Mouse (Mus musculus) thymus, adult 2 months (tissue): ENCODE data around the gene Rassf7. TPM values are rescaled to one million over a fixed set of nuclear protein-coding genes. Genes with fewer than 3 reads are reported as not detected.

Experiments used
- DNase-seq: peaks from one replicate; pipeline ENCODE4 v3.0.0; 2021
- H3K27ac ChIP-seq: fragments of 200-500 bp; 2 replicates; pipeline ENCODE4 v1.5.1; 2012; ENCODE audit warnings: low read length, control low read depth; ENCODE audit not compliant: control insufficient read depth, insufficient read depth
- H3K27me3 ChIP-seq: fragments of 200-500 bp; 2 replicates; pipeline ENCODE4 v1.6.1; 2012; ENCODE audit warnings: mild to moderate bottlenecking, low read length, moderate library complexity, mixed read lengths; ENCODE audit not compliant: control insufficient read depth, insufficient read depth
- H3K36me3 ChIP-seq: fragments of 200-500 bp; 2 replicates; pipeline ENCODE4 v1.6.1; 2012; ENCODE audit warnings: mild to moderate bottlenecking, low read length, moderate library complexity; ENCODE audit not compliant: control insufficient read depth, insufficient read depth
- H3K4me1 ChIP-seq: fragments of 200-500 bp; replicated peaks from 2 replicates; pipeline ENCODE4 v1.6.1; 2012; ENCODE audit warnings: low read length; ENCODE audit not compliant: control insufficient read depth, insufficient read depth
- H3K4me3 ChIP-seq: fragments of 200-500 bp; 2 replicates; pipeline ENCODE4 v1.5.1; 2012; ENCODE audit warnings: mild to moderate bottlenecking, low read length, control low read depth, moderate library complexity; ENCODE audit not compliant: control insufficient read depth, insufficient read depth
- CTCF ChIP-seq: fragments of 200-500 bp; IDR thresholded peaks from 2 replicates; pipeline ENCODE4 v1.5.1; 2012; ENCODE audit warnings: mild to moderate bottlenecking, control low read depth, low read length, moderate library complexity, borderline replicate concordance; ENCODE audit not compliant: control insufficient read depth, poor library complexity, insufficient read depth; ENCODE audit errors: extremely low read depth
- POLR2A ChIP-seq: fragments of 200-500 bp; IDR thresholded peaks from 2 replicates; pipeline ENCODE4 v1.6.1; 2012; ENCODE audit warnings: mild to moderate bottlenecking, low read length, control low read depth, moderate library complexity; ENCODE audit not compliant: control insufficient read depth, poor library complexity, insufficient read depth; ENCODE audit errors: extremely low read depth
- WGBS: fragments of 180-500 bp; shearing (Covaris S2); methylation state at CpG from one replicate; pipeline ENCODE4 v1.1.7; 2018; 5-methylcytosine and 5-hydroxymethylcytosine counted together
- polyA plus RNA-seq: library from polyadenylated mRNA; depleted of rRNA; stranded (reverse); fragments of >200 nt; gene quantifications from 2 replicates; pipeline ENCODE4 v1.2.3, GENCODE M21; 2012

The Rassf7 gene
- polyA plus RNA-seq, 1 experiment = 29.8 TPM

DNA sequence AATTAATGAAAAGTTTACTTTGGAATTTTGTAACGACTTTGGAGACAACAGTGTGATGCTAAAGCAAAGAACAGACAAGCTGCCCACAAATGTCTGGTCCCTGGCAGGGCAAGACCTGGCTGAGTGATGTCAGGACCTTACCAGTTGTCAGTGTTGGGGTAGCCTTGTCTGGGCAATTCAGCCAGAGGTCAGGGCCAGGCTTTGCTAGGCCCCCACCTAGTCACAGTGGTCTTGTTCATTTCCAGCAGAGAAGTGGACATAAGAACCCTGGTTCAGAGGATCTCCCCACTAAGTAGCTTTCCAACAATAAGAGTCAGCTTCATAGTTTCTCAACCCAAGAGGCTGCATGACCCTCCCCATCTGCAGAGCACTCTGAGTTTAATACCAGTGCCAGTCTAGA, 4.7 kb downstream of the Rassf7 start:
- TF ChIP-seq CTCF = no peak
- TF ChIP-seq POLR2A = no peak
- WGBS = 86% methylated on average over 1 of the region's 1 CpGs
- no peak overlapping the region for H3K27ac ChIP-seq
- DNase-seq = no peak
- H3K36me3 ChIP-seq = no peaks in the 10 kb centered on the region
- H3K4me1 ChIP-seq = peaks cover 20% of the 10 kb centered on the region
- no peaks in the 10 kb centered on the region for H3K27me3 ChIP-seq
- H3K4me3 ChIP-seq = no peak overlapping the region

DNA sequence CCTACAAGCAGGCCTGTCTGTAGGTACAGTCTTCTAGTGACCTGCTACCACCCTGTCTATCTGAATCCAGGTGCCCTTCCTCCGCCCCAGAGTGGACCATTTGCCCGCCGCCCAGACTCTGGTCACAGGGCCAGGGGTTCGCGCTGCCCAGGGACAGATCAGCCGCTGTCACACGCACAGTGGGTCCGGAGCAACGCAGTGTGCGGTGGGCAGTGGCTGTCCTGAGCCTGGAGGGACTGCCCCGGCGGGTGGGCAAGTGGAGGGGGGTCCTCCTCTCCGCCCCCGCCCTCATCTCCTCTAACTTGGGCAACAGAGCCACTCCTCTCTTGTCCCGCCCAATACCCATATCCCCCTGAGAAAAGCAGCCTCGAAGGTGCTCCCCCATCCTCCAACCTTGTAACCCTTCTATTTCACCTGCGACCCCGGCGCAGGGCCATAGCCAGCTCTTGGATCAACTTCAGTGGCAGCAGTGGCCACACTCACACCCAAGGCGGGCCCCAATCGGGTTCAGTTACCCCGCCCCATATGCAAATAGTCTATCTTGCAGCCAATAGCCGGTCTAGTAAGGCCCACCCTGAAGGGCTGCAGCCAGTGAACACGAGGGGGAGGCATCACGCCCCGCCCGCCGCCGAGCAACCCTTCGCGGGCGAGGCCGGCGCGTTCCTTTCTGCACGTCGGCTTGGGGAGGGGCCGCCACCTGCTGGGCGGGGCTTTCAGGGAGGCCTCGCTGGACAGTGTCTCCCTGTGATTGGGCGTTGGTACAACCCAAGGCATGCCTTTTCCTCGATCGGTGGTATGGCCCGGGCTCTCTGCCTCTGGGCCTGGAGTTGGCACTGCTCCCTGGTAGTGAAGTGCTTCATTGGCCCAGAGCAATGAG, 5.8 kb downstream of the Rassf7 start:
- Histone ChIP-seq H3K27ac (no peak overlapping the region), H3K4me3 (peak overlapping the region; percentile 24), H3K4me1 (peaks cover 16% of the 10 kb centered on the region), H3K36me3 (no peaks in the 10 kb centered on the region), H3K27me3 (no peaks in the 10 kb centered on the region)
- peak; percentile 90 for DNase-seq
- WGBS = 26% methylated on average over 44 of the region's 44 CpGs
- TF ChIP-seq CTCF (peak; percentile 54; the same call in 1 of the 2 replicates), POLR2A (no peak)

DNA sequence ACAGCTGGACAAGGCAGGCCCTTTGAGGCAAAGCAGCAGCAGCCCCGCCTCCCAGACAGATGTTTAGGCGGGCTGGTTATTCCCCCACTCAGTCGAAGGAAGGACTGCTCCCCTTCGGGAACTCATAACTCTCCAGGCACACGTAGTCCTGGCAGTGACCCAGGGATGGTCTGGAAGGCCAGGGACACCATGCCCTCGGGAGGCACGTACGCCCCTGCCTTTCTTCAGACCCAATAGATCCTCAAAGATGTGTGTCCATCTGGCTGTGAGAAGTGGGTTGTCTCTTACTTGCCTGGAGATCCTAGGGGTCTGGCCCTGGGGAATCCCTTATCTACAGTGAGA, 6.4 kb downstream of the Rassf7 start:
- H3K27ac ChIP-seq = no peak overlapping the region
- 20% methylated on average over 8 of the region's 8 CpGs for WGBS
- peak overlapping the region; percentile 24 for H3K4me3 ChIP-seq
- TF ChIP-seq POLR2A (no peak), CTCF (no peak)
- no peaks in the 10 kb centered on the region for H3K36me3 ChIP-seq
- no peak for DNase-seq
- H3K27me3 ChIP-seq = no peaks in the 10 kb centered on the region
- H3K4me1 ChIP-seq = peaks cover 14% of the 10 kb centered on the region

DNA sequence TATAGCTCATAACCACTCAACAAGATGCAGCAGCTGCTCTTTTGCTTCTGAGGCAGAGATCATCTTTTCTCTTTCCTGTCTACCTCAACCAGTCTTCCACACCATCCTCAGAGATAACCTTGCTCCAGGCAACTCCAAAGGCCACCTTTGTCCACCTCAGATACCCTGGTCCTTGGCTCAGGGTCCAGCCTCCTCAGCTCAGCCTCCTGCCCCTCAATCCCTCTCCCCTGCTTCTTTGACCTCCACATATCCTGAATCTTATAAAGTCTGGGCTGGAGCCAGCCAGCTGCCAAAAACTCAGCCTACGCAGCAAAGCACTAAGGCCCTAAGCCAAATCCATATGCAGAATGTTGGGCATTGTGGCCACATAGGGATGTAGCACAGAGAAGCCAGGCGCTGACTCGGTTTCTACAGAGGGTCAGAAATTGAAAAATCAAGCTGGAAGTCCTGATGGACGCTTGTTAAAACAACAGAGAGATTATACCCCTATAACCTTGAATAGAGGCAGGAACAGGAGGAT, 7.1 kb downstream of the Rassf7 start:
- WGBS = 99% methylated on average over 4 of the region's 4 CpGs
- Histone ChIP-seq H3K27ac (no peak overlapping the region), H3K36me3 (no peaks in the 10 kb centered on the region), H3K27me3 (no peaks in the 10 kb centered on the region), H3K4me1 (peaks cover 14% of the 10 kb centered on the region), H3K4me3 (no peak overlapping the region)
- no peak for TF ChIP-seq CTCF
- TF ChIP-seq POLR2A = no peak
- no peak for DNase-seq

DNA sequence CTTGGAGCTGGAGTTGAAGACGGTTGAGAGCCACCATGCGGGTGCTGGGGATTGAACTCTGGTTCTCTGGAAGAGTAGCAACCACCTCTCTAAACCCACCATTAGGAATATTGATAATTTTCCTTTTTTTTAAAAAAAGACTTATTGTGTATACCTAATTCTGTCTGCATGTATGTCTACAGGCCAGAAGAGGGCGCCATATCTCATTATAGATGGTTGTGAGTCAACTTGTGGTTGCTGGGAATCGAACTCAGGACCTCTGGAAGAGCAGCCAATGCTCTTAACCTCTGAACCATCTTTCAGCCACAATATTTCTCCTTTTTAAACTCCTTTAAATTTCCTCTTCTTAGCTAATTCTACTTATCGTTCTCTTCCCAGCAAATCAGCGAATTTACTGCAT, 10.9 kb downstream of the Rassf7 start:
- WGBS = 93% methylated on average over 6 of the region's 6 CpGs
- no peak overlapping the region for H3K27ac ChIP-seq
- peaks cover under 1% of the 10 kb centered on the region; the same call in 1 of the 2 replicates for H3K36me3 ChIP-seq
- H3K27me3 ChIP-seq = no peaks in the 10 kb centered on the region
- TF ChIP-seq CTCF (no peak), POLR2A (no peak)
- no peak for DNase-seq
- peaks cover 26% of the 10 kb centered on the region for H3K4me1 ChIP-seq
- no peak overlapping the region for H3K4me3 ChIP-seq

DNA sequence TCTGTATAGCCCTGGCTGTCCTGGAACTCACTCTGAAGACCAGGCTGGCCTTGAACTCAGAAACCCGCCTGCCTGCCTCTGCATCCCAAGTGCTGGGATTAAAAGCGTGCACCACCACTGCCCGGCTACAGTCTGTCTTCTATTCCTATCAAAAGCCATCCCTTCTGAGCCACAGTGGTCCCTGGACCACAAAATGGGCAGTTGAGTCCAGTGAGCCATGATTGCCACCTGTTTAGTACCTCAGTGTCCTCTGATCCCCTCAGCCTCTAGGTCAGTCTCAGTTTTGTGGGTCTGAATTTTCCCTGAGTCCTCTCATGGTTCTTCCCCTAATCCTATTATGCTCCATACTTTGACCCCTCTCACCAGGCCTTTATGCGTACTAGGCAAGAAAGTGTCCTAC, 12.1 kb downstream of the Rassf7 start:
- H3K4me1 ChIP-seq = peaks cover 17% of the 10 kb centered on the region
- H3K27ac ChIP-seq = no peak overlapping the region
- TF ChIP-seq POLR2A = no peak
- no peak for TF ChIP-seq CTCF
- DNase-seq = no peak
- WGBS = 94% methylated on average over 4 of the region's 4 CpGs
- H3K27me3 ChIP-seq = no peaks in the 10 kb centered on the region
- peaks cover 13% of the 10 kb centered on the region for H3K36me3 ChIP-seq
- no peak overlapping the region for H3K4me3 ChIP-seq
